Mouse (Mus musculus) inflammation-experienced regulatory T-cells, adult 6 months (primary cell): ENCODE data around the gene Slc39a7. TPM values are rescaled to one million over a fixed set of nuclear protein-coding genes. Genes with fewer than 3 reads are reported as not detected.
"Not testable (repeated sequence)": the region's sequence is repeated elsewhere in the genome, so short reads cannot be mapped to it uniquely, and the experiment has no call there.

Experiments used
- ATAC-seq: one replicate; pipeline ENCODE4 v1.8.0; 2017
- polyA plus RNA-seq, 3 experiments: library from polyadenylated mRNA; unstranded; fragments of 100-300 nt; shearing (Covaris generic); gene quantifications; one replicate each; pipeline ENCODE4 v1.2.1; 2017

Gene Slc39a7
- polyA plus RNA-seq, 3 experiments from 2014 or later = 40.8 to 49.3 (median 44.7) TPM

DNA sequence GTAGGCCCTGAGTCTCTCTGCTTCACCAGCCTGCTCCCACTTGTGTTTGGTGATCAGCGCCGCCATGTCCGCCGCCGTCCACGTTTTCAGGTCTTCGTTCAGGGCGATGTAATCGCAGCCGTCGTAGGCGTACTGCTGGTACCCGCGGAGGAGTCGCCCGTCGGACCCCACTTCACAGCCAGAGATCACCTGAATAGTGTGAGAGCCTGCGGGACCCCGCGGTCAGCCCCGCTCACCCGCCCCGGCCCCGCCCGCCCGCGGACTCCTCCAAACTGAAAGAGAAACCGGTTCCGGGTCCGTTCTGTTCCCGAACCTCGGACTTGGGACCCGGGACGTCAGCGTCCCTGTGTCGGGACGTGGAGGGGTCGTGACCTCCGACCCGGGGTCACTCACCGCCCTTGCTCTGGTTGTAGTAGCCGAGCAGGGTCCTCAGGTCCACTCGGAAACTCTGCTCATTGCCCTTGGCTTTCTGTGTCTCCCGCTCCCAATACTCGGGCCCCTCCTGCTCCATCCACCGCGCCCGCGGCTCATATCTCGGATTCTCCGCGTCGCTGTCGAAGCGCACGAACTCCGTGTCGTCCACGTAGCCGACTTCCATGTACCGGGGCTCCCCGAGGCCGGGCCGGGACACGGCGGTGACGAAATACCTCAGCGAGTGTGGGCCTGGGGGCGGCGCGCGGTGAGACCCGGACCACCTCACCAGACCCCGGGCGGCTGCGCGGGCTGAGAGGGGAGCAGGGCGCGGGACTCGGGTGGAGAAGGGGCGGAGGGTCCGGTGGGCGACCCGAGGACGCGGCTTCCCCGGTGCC lies 31.9 kb downstream of the Slc39a7 start:
- ATAC-seq = no peak

DNA sequence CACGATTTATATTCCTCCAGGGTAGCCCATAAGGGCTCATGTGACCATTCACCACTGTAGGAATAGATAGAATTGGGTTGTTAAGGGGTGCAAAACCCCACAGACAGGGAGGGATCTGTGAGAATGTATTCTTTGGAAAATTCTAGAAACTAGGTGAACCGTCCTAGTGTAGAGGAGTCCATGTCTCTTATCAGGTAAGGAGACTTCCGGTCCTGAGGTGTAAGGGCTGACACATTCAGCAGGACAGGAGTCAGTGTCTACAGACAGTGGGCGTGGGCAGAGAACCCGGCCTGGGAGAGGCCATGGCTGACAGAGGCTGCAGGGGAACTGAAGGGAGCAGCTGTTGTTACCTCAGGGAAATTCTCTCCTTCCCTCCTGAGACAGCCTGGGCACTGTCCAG lies 32.8 kb downstream of the Slc39a7 start:
- not testable (repeated sequence) for ATAC-seq

DNA sequence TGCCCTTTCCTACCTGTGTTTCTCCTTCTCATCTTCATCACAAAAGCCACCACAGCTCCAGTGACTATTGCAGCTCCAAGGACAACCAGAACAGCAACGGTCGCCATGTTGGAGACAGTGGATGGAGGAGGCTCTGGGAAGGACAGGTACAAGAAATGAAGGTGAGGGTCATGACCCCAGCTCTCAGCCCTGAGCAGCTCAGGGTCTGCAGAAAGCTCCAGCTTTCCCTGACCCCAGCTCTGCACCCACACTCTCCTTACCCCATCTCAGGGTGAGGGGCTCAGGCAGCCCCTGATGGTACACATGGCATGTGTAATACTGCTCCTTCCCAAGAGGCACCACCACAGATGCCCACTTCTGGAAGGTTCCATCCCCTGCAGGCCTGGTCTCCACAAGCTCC lies 34.5 kb downstream of the Slc39a7 start:
- ATAC-seq = not testable (repeated sequence)

DNA sequence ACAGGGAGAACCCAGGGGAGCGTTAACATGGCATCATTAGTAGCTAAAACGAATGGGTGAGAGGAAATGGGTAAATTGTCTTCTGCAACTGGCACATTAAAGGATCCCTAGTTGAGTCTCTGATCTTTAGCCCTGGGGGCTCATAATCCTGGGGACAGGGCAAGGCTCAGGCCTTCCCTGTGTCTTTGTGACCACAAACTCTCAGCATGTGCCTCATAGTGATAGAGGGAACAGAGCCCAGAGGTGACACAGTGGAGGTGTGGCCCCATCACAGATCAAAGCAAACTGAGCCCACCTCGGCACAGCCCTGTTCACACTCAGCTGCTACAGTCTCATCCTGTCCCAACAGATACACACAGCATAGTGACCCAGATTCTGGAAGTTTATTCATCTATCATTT lies 35.8 kb downstream of the Slc39a7 start:
- no peak for ATAC-seq

DNA sequence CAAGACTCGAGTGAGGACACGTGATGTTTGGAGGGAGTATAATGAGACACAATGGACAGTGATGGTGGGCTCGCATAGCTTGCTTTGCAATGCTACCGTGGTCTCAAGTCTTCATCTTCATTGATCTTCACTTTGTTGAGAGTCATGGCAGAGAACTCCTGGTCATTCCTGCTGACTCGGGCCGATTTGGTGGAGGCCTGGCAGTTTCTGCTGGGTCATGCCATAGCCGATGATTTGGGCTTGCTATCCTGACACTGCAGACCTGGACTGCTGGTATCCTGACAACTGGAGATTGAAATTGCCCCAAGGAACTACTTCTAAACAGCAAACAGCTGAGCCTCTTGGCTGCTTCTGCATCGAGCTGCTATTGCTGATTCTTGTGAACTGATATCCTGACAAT lies 36.5 kb downstream of the Slc39a7 start:
- ATAC-seq = no peak

DNA sequence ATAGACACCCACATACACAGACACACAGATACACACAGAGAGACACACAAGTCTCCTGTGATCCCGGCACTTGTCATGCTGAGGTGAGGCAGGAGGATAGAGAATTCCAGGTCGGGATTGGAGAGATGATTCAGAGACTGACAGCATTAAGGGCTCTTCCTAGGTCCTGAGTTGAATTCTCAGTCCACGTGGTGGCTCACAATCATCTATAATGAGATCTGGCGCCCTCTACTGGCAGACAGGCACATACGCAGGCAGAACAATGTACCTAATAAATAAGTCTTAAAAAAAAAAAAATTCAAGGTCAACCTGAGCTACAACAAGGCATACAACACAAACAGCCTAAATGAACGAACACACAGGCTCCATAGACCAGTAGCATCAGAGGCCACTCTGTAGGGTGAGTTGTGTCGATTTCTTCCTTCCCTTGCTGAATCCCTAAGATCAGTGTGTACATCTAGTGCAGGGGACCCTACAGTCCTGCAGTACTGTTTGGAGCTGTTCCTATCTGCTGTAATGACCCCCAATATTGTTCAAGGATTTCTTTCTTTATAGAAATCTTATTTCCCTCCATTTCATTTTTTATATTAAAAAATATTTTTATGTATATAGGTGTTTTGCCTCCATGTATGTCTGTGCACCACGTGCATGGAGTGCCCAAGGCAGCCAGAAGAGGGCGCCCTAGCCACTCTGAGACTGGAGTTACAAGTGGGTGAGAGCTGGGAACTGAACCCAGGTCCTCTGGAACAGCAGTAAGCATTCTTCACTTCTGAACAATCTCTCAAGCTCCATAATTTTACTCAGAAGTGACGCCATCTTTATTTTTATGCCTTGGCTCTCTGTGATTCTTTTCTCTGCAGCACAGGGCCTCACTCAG lies 39.5 kb downstream of the Slc39a7 start:
- peak; percentile 55 for ATAC-seq

DNA sequence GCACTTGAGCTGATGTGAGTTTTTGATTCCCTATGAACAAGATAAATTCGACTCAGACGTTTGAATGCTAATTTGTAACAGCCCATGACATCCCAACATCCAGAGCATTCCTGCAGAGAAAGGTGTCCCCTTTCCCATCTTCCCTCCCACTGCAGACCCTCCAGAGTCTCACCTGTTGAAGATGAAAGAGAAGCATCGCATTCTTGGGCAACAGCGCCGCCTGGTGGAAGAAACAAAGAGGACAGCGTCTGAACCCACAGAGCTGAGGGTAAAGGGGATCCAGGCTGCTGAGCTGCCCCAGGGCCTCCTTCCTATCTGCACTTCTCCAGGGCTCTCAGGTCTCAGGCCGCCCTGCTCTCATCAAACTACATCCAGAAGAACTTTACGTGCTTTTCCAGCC lies 49.3 kb downstream of the Slc39a7 start:
- not testable (repeated sequence) for ATAC-seq

DNA sequence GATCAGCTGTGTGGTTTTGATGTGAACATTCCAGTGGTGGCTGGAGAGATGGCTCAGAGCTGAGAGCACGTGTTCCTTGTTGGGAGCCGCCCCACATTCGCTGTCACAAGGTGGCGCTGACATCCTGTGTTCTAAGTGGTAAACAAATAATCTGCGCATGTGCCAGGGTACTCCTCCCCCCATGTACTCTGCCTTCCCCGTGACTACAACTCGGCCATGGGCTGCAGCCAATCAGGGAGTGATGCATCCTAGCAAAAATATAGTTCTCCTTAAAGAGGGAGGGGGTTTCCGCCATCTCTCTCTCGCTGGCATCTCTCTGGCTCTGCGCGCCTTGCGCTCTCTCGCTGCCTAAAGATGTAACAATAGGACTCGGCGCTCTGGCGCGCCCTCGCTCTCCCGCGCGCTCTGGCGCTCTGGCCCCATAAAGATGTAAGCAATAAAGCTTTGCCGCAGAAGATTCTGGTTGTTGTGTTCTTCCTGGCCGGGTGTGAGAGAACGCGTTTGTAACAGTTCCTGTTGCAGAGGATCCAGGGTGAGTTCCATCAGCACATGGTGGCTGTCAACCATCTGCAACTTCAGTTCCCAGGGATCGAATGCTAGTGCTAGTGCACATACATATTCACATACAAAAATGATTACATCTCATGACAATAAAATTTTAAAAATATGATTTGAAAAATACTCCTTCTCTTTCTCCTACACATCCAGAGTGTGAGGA lies 50.1 kb downstream of the Slc39a7 start:
- peak; percentile 75 for ATAC-seq

DNA sequence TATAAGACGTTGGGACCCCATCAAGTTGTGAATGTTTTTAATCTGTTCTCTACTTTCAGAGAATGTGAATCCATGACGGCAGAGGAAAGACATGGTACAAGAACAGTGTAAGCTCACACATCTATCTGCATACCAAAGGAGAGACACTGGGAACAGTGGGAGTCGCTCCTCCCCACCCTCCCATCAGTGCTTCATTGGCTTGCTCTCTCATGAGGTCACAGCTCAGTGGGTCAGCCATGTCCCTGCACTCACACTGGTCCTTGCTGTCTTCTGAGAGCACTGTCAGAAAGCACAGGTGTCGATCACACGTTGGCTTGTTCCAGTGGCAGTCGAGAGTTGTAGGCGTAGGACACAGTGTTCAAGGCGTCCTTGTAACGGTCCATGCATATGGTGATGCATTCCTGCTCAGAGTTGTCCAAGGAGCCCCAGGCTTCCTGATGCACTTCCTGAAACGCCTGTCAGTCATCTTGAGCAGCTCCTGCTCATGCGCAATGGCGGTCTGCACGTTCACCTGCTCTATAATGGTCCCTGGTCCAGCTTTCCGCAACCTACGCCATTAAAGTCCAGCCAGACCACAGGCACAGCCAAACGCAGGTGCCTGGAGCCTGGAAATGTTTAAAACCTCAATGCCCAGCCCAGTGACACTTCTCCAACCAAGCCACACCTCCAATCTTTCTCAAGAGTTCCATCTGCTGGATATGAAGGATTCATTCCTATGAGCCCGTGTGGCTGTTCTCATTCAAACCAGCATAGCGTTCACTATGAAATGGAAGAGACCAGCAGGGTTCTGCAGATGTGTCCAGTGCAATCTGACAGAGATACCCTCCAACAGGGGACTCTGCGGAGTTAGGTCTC lies 51.1 kb downstream of the Slc39a7 start:
- no peak for ATAC-seq

DNA sequence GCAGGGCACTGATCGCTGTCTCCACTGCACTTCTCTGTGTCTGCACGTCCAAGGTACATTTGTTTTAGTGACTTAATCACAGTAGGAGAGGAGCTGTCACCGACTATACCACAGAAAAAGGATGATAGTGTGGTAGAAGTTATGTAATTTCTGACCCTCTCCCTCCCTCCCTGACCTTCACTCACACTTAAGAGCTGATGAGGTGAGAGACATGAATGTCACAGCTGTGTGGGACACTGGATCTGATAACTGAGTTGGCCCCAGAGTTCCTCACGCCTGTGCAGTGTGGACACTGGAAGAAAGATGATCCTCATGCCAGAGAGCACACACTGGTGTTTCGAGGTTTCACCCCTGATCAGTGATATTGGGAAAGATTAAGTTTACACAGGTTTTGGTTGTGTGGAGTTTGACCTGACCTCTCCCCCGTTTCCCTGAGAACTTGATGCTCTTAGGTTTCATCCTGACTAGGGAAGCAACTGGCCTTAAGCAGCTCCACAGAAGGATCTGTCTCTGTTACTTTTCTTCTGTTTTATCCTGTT lies 51.9 kb downstream of the Slc39a7 start:
- no peak for ATAC-seq

DNA sequence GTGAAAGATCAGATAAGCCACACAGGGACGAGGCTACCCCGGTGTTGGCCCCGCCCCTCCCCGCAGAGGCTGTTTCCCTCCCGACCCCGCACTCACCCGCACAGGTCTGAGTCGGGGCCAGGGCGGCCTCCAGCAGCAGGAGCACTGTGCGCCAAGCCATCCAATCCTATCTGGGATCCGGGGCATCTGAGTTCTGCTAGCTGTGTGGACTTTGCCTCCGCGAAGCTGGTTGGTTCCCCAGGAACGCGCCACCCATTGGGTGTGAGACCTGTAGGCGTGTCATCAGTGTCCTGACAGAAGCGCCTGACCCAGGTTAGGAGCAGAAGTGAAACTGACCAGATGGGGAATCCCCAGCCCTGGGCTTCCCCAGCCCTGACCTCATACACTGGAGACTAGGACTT lies 52.9 kb downstream of the Slc39a7 start:
- peak; percentile 72 for ATAC-seq

Other genes with a start within 250 kb of the Slc39a7 start
- gene Angptl4, start 249.9 kb downstream of the Slc39a7 start, polyA plus RNA-seq = 1 to 10 TPM; 3.5 to 5.9 (median 4.1) TPM
- 1 to 10 TPM; 2.4 to 2.7 (median 2.4) TPM for gene Kank3, start 221.2 kb downstream of the Slc39a7 start, polyA plus RNA-seq
- gene Rps28, start 207.1 kb downstream of the Slc39a7 start, polyA plus RNA-seq = 1,000 to 10,000 TPM; 1,118 to 2,316 (median 1,890) TPM
- 100 to 1,000 TPM; 364 to 457 (median 417) TPM for gene Ndufa7, start 207.1 kb downstream of the Slc39a7 start, polyA plus RNA-seq
- 10 to 100 TPM; 11.2 to 11.6 (median 11.2) TPM for gene Cd320, start 188.6 kb downstream of the Slc39a7 start, polyA plus RNA-seq
- not detected for gene Gm7029, start 157.8 kb downstream of the Slc39a7 start, polyA plus RNA-seq
- 1 to 10 TPM in 2 of 3 experiments, under 1 TPM in 1; 0.20 to 7.4 (median 1.3) TPM for gene Kifc1, start 141.0 kb downstream of the Slc39a7 start, polyA plus RNA-seq
- gene Platr17, start 126.5 kb downstream of the Slc39a7 start, polyA plus RNA-seq = 10 to 100 TPM in 1 of 3 experiments, 1 to 10 TPM in 2; 5.3 to 10.1 (median 5.4) TPM
- gene Daxx, start 122.3 kb downstream of the Slc39a7 start, polyA plus RNA-seq = 100 to 1,000 TPM; 101 to 116 (median 102) TPM
- 100 to 1,000 TPM; 367 to 428 (median 385) TPM for gene Tapbp, start 115.8 kb downstream of the Slc39a7 start, polyA plus RNA-seq
- gene Zbtb22, start 115.8 kb downstream of the Slc39a7 start, polyA plus RNA-seq = 1 to 10 TPM; 3.7 to 6.8 (median 4.8) TPM
- gene Rgl2, start 102.1 kb downstream of the Slc39a7 start, polyA plus RNA-seq = 10 to 100 TPM; 14.3 to 37.4 (median 31.7) TPM
- gene Pfdn6, start 91.3 kb downstream of the Slc39a7 start, polyA plus RNA-seq = 100 to 1,000 TPM; 114 to 135 (median 124) TPM
- 10 to 100 TPM in 2 of 3 experiments, 1 to 10 TPM in 1; 6.8 to 11.0 (median 10.1) TPM for gene Wdr46, start 91.0 kb downstream of the Slc39a7 start, polyA plus RNA-seq
- gene B3galt4, start 80.2 kb downstream of the Slc39a7 start, polyA plus RNA-seq = 10 to 100 TPM; 12.8 to 15.1 (median 13.9) TPM
- gene Vps52, start 75.9 kb downstream of the Slc39a7 start, polyA plus RNA-seq = 10 to 100 TPM; 27.6 to 30.0 (median 27.8) TPM
- gene Rps18, start 75.7 kb downstream of the Slc39a7 start, polyA plus RNA-seq = 1,000 to 10,000 TPM; 3,532 to 7,587 (median 7,167) TPM
- 1,000 to 10,000 TPM; 4,943 to 7,708 (median 5,398) TPM for gene H2-K1, start 31.3 kb downstream of the Slc39a7 start, polyA plus RNA-seq
- 1 to 10 TPM; 1.6 to 2.8 (median 2.5) TPM for gene Ring1, start 7.0 kb downstream of the Slc39a7 start, polyA plus RNA-seq
- 10 to 100 TPM; 28.0 to 31.5 (median 30.7) TPM for gene H2-Ke6, start 3.6 kb downstream of the Slc39a7 start, polyA plus RNA-seq
- 10 to 100 TPM in 2 of 3 experiments, 1 to 10 TPM in 1; 7.8 to 10.6 (median 10.1) TPM for gene Rxrb, start 130 bp upstream of the Slc39a7 start, polyA plus RNA-seq
- under 1 TPM in 1 of 3 experiments, not detected in 2; 0.21 TPM for gene Col11a2, start 7.8 kb upstream of the Slc39a7 start, polyA plus RNA-seq
- 10 to 100 TPM; 14.3 to 81.2 (median 53.9) TPM for gene H2-Oa, start 60.7 kb upstream of the Slc39a7 start, polyA plus RNA-seq
- gene H2-DMa, start 87.9 kb upstream of the Slc39a7 start, polyA plus RNA-seq = 100 to 1,000 TPM in 2 of 3 experiments, 10 to 100 TPM in 1; 75.8 to 241 (median 198) TPM
- gene Brd2, start 91.0 kb upstream of the Slc39a7 start, polyA plus RNA-seq = 100 to 1,000 TPM; 115 to 154 (median 144) TPM
- 10 to 100 TPM in 2 of 3 experiments, 1 to 10 TPM in 1; 9.2 to 14.4 (median 11.3) TPM for gene H2-DMb2, start 111.6 kb upstream of the Slc39a7 start, polyA plus RNA-seq
- 1 to 10 TPM; 2.3 to 5.0 (median 4.5) TPM for gene H2-DMb1, start 121.4 kb upstream of the Slc39a7 start, polyA plus RNA-seq
- 100 to 1,000 TPM; 174 to 216 (median 189) TPM for gene Tap1, start 155.9 kb upstream of the Slc39a7 start, polyA plus RNA-seq
- gene Psmb9, start 156.1 kb upstream of the Slc39a7 start, polyA plus RNA-seq = 100 to 1,000 TPM; 330 to 403 (median 338) TPM
- gene Psmb8, start 166.0 kb upstream of the Slc39a7 start, polyA plus RNA-seq = 1,000 to 10,000 TPM in 2 of 3 experiments, 100 to 1,000 TPM in 1; 835 to 1,025 (median 1,010) TPM
- 100 to 1,000 TPM in 2 of 3 experiments, 10 to 100 TPM in 1; 94.0 to 181 (median 103) TPM for gene Tap2, start 171.8 kb upstream of the Slc39a7 start, polyA plus RNA-seq
- 10 to 100 TPM in 2 of 3 experiments, 1 to 10 TPM in 1; 8.4 to 87.4 (median 63.4) TPM for gene H2-Ob, start 207.2 kb upstream of the Slc39a7 start, polyA plus RNA-seq
- 10 to 100 TPM in 2 of 3 experiments, 1 to 10 TPM in 1; 4.3 to 76.2 (median 34.9) TPM for gene H2-Ab1, start 226.0 kb upstream of the Slc39a7 start, polyA plus RNA-seq